Mouse (Mus musculus) hindbrain, embryonic 15.5 days (tissue): ENCODE results near the gene Nek3. TPM values are rescaled to one million over a fixed set of nuclear protein-coding genes. Genes with fewer than 3 reads are reported as not detected.

Experiments
- polyA plus RNA-seq: library from polyadenylated mRNA; unstranded; fragments of >200 nt; fragmentation: Nextera tagmentation; extraction: Ambion mirVana; gene quantifications from 2 replicates; pipeline ENCODE4 v1.2.1, GENCODE M21; 2015

Gene Nek3
- polyA plus RNA-seq, 1 experiment from 2014 or later = 8.4 TPM

Other genes starting within 250 kb of the Nek3 start
- gene Defb15, start 233.7 kb downstream of the Nek3 start, polyA plus RNA-seq = not detected in 2 replicates
- gene Defb35, start 228.1 kb downstream of the Nek3 start, polyA plus RNA-seq = not detected in 2 replicates
- not detected in 2 replicates for gene Defb13, start 219.7 kb downstream of the Nek3 start, polyA plus RNA-seq
- not detected in 2 replicates for gene Fam90a1a, start 207.7 kb downstream of the Nek3 start, polyA plus RNA-seq
- not detected in 2 replicates for gene Ccdc70, start 196.7 kb downstream of the Nek3 start, polyA plus RNA-seq
- 1.8 and 2.0 TPM in 2 replicates for gene Atp7b, start 106.1 kb downstream of the Nek3 start, polyA plus RNA-seq
- gene Alg11, start 105.7 kb downstream of the Nek3 start, polyA plus RNA-seq = 37.9 and 40.9 TPM in 2 replicates
- 1.2 and 1.6 TPM in 2 replicates for gene Nek5, start 41.4 kb downstream of the Nek3 start, polyA plus RNA-seq
- gene Ckap2, start 19.4 kb upstream of the Nek3 start, polyA plus RNA-seq = 15.1 and 16.3 TPM in 2 replicates
- gene Vps36, start 26.4 kb upstream of the Nek3 start, polyA plus RNA-seq = 41.2 and 42.5 TPM in 2 replicates
- 8.1 TPM in 2 replicates for gene Thsd1, start 60.9 kb upstream of the Nek3 start, polyA plus RNA-seq
- not detected in 2 replicates for gene Tpte, start 117.0 kb upstream of the Nek3 start, polyA plus RNA-seq
- gene Slc25a15, start 232.2 kb upstream of the Nek3 start, polyA plus RNA-seq = 8.2 TPM in 2 replicates
- 32.1 and 33.3 TPM in 2 replicates for gene Mrps31, start 244.9 kb upstream of the Nek3 start, polyA plus RNA-seq